In the genomic region with DNA sequence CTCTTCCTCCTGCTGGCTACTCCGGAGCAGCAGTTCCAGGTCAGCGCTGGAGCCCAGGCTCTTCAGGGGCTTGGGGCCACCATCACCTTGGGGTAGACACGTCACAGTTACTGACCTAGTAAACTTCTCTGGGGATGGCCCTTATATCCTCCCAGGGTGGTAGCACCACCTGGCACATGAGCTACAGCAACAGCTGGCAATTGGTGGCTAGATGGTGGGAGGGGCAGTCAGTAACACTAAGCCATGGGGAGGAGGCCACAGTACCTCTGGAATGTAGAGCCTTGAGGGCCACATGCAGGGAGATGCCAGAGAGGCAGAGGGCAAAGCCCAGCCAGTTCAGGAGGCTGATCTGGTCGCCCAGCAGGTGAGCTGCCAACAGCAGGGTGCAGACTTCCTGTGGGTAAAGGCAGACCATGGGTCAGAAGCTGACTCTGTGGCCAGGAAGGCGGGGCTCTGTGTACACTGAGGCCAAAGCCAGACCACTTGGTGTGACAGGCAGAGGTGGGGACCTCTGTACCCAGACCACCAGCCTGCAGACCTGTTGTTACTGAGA, we compare ENCODE assay signal across 17 mouse cellular contexts. TPM values are rescaled to one million over a fixed set of nuclear protein-coding genes. Genes with fewer than 3 reads are reported as not detected.
"Had no signal": no experiment of that assay in that cellular context is flagged by ENCODE, and none has a peak within 500 bp of the region (broad histone marks: within the 10 kb centered on the region; RNA-seq: fewer than 3 reads in every experiment).

No protein-coding gene starts in this region.

- H3K4me3 ChIP-seq: limb, embryonic 15.5 days; liver, embryonic 12.5 days; megakaryocyte, embryonic 14.5 days; midbrain, embryonic 15.5 days; neural tube, embryonic 13.5 days had no signal

- H3K9me3 ChIP-seq: limb, embryonic 15.5 days; liver, embryonic 12.5 days; megakaryocyte, embryonic 14.5 days; midbrain, embryonic 15.5 days; neural tube, embryonic 13.5 days had no signal

- H3K4me2 ChIP-seq: limb, embryonic 15.5 days; liver, embryonic 12.5 days; lung, embryonic 14.5 days; midbrain, embryonic 11.5 days; midbrain, embryonic 15.5 days; neural tube, embryonic 13.5 days had no signal

- H3K27me3 ChIP-seq: liver, embryonic 12.5 days; midbrain, embryonic 15.5 days had no signal

- H3K9ac ChIP-seq: limb, embryonic 15.5 days; liver, embryonic 12.5 days; lung, embryonic 14.5 days; midbrain, embryonic 15.5 days; neural tube, embryonic 13.5 days had no signal

- H3K27ac ChIP-seq: kidney, postnatal 0 days; limb, embryonic 15.5 days; liver, embryonic 12.5 days; macrophage; neural tube, embryonic 13.5 days had no signal

- DNase-seq: layer of hippocampus, adult 9-11 months; layer of hippocampus, postnatal 36 days; lung, embryonic 14.5 days; lung, postnatal 14 days; retina, postnatal 1 day; right cerebral cortex, postnatal 4 days; spleen, adult 18-20 months; thymus, postnatal 36 days had no signal

- ATAC-seq: liver, embryonic 12.5 days; midbrain, embryonic 15.5 days had no signal

- H3K36me3 ChIP-seq: midbrain, embryonic 15.5 days had no signal

- H3K4me1 ChIP-seq: liver, embryonic 12.5 days had no signal

RNA-seq across cellular contexts. Expression of a gene that starts 42.6 kb away (rescaled TPM):
- polyA plus RNA-seq: liver, embryonic 16.5 days; macrophage had no signal
